Mouse (Mus musculus): ENCODE results near the gene Jam2. TPM values are rescaled to one million over a fixed set of nuclear protein-coding genes. Genes with fewer than 3 reads are reported as not detected.

The Jam2 gene
- polyA plus RNA-seq, 1 experiment from 2014 or later, result 12.4 TPM

- H3K27ac ChIP-seq (ENCODE audit: low read depth), result no peak overlapping the region; the same call in 1 of the 2 replicates
- WGBS, result 85% methylated on average over 6 of the region's 6 CpGs
- no peak for TF ChIP-seq CTCF (IDR thresholded peaks at IDR 0.05; ENCODE audit: low read depth)
- no peak for DNase-seq
- H3K4me2 ChIP-seq, result no peak overlapping the region
- no peak for ATAC-seq (ENCODE audit: insufficient read depth)
- H3K27me3 ChIP-seq (ENCODE audit: insufficient read depth, low read length), result no peaks in the 10 kb centered on the region
- no peak overlapping the region for H3K9ac ChIP-seq
- H3K4me3 ChIP-seq (ENCODE audit: low read depth, low read length), result no peak overlapping the region
- peaks cover 77% of the 10 kb centered on the region for H3K36me3 ChIP-seq (ENCODE audit: insufficient read depth)
- H3K4me1 ChIP-seq (ENCODE audit: insufficient read depth), result no peaks in the 10 kb centered on the region
- no peaks in the 10 kb centered on the region for H3K9me3 ChIP-seq (ENCODE audit: low read depth, low read length)
Measured at GRCm38 (mm10) chr16:84853492-84853891, 79.6 kb downstream of the Jam2 start.

DNA sequence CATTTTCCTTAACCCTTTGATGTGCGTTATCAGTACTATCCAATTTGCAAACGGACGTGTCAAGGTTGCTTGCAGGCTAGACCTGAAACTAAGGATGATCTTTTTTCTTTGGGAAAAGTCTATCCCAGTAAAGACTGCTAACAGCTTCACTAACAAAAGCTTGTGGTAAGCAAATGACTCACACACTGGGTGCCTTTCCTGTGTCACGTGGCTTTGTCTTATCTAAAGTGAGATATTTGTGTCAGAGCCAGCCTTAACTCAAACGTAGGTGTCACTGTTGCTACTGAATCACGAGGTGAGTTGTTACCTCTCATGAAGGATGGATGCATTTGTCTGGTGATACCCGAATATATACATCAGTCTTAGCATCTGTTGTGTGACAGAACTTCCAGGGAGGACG, 90.7 kb downstream of the Jam2 start:
- 76% methylated on average over 8 of the region's 8 CpGs for WGBS
- no peak for ATAC-seq (ENCODE audit: insufficient read depth)
- Histone ChIP-seq H3K27me3 (ENCODE audit: insufficient read depth, low read length) (no peaks in the 10 kb centered on the region), H3K4me2 (no peak overlapping the region), H3K4me3 (ENCODE audit: low read depth, low read length) (no peak overlapping the region), H3K27ac (ENCODE audit: low read depth) (no peak overlapping the region), H3K36me3 (ENCODE audit: insufficient read depth) (peaks cover 35% of the 10 kb centered on the region), H3K9me3 (ENCODE audit: low read depth, low read length) (no peaks in the 10 kb centered on the region), H3K9ac (no peak overlapping the region), H3K4me1 (ENCODE audit: insufficient read depth) (no peaks in the 10 kb centered on the region)
- no peak for TF ChIP-seq CTCF (IDR thresholded peaks at IDR 0.05; ENCODE audit: low read depth)
- no peak for DNase-seq

DNA sequence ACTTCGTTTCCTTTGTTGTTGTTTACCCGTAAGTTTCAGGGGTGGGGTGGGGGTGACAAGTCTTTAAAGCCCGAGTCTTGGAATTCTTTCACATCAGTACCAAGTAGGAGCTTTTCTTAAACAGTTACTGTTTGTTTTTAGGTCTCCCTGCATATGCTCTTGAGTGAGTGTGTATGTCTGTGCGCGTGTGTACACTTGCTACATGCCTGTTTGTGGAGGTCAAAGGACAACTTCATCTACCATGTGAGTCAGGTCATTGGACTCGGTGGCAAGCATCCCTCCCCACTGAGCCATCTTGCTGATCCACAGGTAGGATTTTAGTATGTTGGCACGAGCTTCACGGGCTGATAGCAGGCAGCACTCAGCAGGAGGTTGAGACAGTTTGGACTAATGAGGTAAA, 99.9 kb downstream of the Jam2 start:
- ATAC-seq (ENCODE audit: insufficient read depth), result no peak
- no peak overlapping the region for H3K4me3 ChIP-seq (ENCODE audit: low read depth, low read length)
- WGBS, result 73% methylated on average over 8 of the region's 8 CpGs
- H3K9ac ChIP-seq, result no peak overlapping the region
- no peaks in the 10 kb centered on the region for H3K9me3 ChIP-seq (ENCODE audit: low read depth, low read length)
- H3K27me3 ChIP-seq (ENCODE audit: insufficient read depth, low read length), result no peaks in the 10 kb centered on the region
- TF ChIP-seq CTCF (IDR thresholded peaks at IDR 0.05; ENCODE audit: low read depth), result no peak
- no peak overlapping the region for H3K4me2 ChIP-seq
- H3K4me1 ChIP-seq (ENCODE audit: insufficient read depth), result peaks cover 10% of the 10 kb centered on the region
- H3K27ac ChIP-seq (ENCODE audit: low read depth), result no peak overlapping the region
- DNase-seq, result no peak
- no peaks in the 10 kb centered on the region for H3K36me3 ChIP-seq (ENCODE audit: insufficient read depth)

DNA sequence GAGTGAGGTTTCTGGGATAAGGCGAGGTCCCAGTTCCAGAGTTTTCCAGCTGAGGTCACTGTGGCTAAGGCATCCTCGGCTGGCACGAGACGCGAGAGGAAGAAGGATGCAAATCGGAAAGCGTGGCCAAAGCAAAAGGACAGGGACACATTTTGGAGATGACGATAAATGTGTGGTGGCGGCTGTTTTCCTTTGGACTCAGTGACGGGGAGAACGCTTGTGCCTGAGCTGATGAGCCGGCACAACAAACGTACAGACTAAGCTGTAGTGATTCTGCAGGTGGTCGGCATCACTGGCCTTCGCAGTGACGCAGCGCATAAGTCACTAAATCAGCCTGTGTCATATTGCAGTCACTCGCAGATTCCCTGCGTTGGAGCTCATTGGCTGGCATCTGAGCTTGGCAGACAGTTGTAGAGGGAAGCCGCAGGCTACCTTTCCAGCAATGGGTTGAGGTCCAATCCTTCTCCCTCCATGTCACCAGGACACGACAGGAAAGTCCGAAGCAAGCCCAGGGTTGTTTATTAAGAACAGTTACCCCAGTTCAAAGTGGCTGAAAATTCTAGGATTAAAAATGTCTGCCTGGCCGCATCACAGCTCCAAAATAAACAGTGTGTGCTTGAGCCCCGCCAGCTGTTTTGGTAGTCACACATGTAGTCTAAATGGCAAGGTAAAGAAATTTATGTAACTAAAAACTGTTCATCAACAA, 101.2 kb downstream of the Jam2 start:
- TF ChIP-seq CTCF (IDR thresholded peaks at IDR 0.05; ENCODE audit: low read depth), result no peak
- H3K9me3 ChIP-seq (ENCODE audit: low read depth, low read length), result no peaks in the 10 kb centered on the region
- H3K9ac ChIP-seq, result no peak overlapping the region
- no peaks in the 10 kb centered on the region for H3K27me3 ChIP-seq (ENCODE audit: insufficient read depth, low read length)
- peaks cover 10% of the 10 kb centered on the region for H3K4me1 ChIP-seq (ENCODE audit: insufficient read depth)
- WGBS, result 37% methylated on average over 24 of the region's 24 CpGs
- H3K4me2 ChIP-seq, result peak overlapping the region; percentile 60
- DNase-seq (peak; percentile 72), ATAC-seq (ENCODE audit: insufficient read depth) (peak; percentile 65)
- H3K4me3 ChIP-seq (ENCODE audit: low read depth, low read length), result peak overlapping the region; percentile 12
- H3K27ac ChIP-seq (ENCODE audit: low read depth), result no peak overlapping the region
- no peaks in the 10 kb centered on the region for H3K36me3 ChIP-seq (ENCODE audit: insufficient read depth)

Other genes with a start within 250 kb of the Jam2 start
- gene Mrpl39, start 38.4 kb upstream of the Jam2 start, polyA plus RNA-seq (2014; fragmentation: Nextera tagmentation; extraction: Ambion mirVana), result 47.7 and 49.8 TPM in 2 replicates
- gene Gabpa, start 60.8 kb downstream of the Jam2 start, polyA plus RNA-seq (2014; fragmentation: Nextera tagmentation; extraction: Ambion mirVana), result 47.4 and 47.5 TPM in 2 replicates
- gene Atp5j, start 61.5 kb downstream of the Jam2 start, polyA plus RNA-seq (2014; fragmentation: Nextera tagmentation; extraction: Ambion mirVana), result 842 and 905 TPM in 2 replicates

All from lung, embryonic 14.5 days (tissue).